Mouse (Mus musculus): ENCODE results near the gene Pls1. TPM values are rescaled to one million over a fixed set of nuclear protein-coding genes. Genes with fewer than 3 reads are reported as not detected.

The Pls1 gene
- total RNA-seq, 2 experiments from 2014 or later = 2.2 to 2.6 TPM

GRCm38 (mm10) chr9:95805449-95805848 lies 39.7 kb downstream of the Pls1 start:
- DNase-seq (ENCODE audit: low spot score in 2 of 2) = no peak

- no peak for DNase-seq (ENCODE audit: low spot score in 2 of 2)
Observed at GRCm38 (mm10) chr9:95803783-95804182, 41.3 kb downstream of the Pls1 start.

- DNase-seq (ENCODE audit: low spot score in 2 of 2) = no peak
Observed at GRCm38 (mm10) chr9:95801610-95802451, 43.3 kb downstream of the Pls1 start.

GRCm38 (mm10) chr9:95796323-95796722 lies 48.8 kb downstream of the Pls1 start:
- no peak for DNase-seq (ENCODE audit: low spot score in 2 of 2)

- no peak for DNase-seq (ENCODE audit: low spot score in 2 of 2)
Observed at GRCm38 (mm10) chr9:95795844-95796243, 49.3 kb downstream of the Pls1 start.

GRCm38 (mm10) chr9:95795077-95795784 lies 49.9 kb downstream of the Pls1 start:
- DNase-seq (ENCODE audit: low spot score in 2 of 2) = no peak

GRCm38 (mm10) chr9:95793986-95794744 lies 50.9 kb downstream of the Pls1 start:
- DNase-seq (ENCODE audit: low spot score in 2 of 2) = no peak

- DNase-seq (ENCODE audit: low spot score in 2 of 2) = no peak
Observed at GRCm38 (mm10) chr9:95784888-95785511, 60.1 kb downstream of the Pls1 start.

- no peak for DNase-seq (ENCODE audit: low spot score in 2 of 2)
Observed at GRCm38 (mm10) chr9:95783646-95784293, 61.3 kb downstream of the Pls1 start.

- DNase-seq (ENCODE audit: low spot score in 2 of 2) = peak in 1 of 2 experiments; percentile 46
Observed at GRCm38 (mm10) chr9:95771671-95772070, 73.4 kb downstream of the Pls1 start.

- no peak for DNase-seq (ENCODE audit: low spot score in 2 of 2)
Observed at GRCm38 (mm10) chr9:95763218-95763617, 81.9 kb downstream of the Pls1 start.

- DNase-seq (ENCODE audit: low spot score in 2 of 2) = no peak
Observed at GRCm38 (mm10) chr9:95762228-95762627, 82.9 kb downstream of the Pls1 start.

GRCm38 (mm10) chr9:95761381-95761780 lies 83.7 kb downstream of the Pls1 start:
- no peak for DNase-seq (ENCODE audit: low spot score in 2 of 2)

- DNase-seq (ENCODE audit: low spot score in 2 of 2) = no peak
Observed at GRCm38 (mm10) chr9:95750746-95751145, 94.4 kb downstream of the Pls1 start.

- peak; percentile 76 to 78 for DNase-seq (ENCODE audit: low spot score in 2 of 2)
Observed at GRCm38 (mm10) chr9:95750037-95750511, 95.0 kb downstream of the Pls1 start, which contains the start of gene Trpc1. TSS of gene Trpc1 (minus strand) at chr9:95750375.

- DNase-seq (ENCODE audit: low spot score in 2 of 2) = peak in 1 of 2 experiments; percentile 6
Observed at GRCm38 (mm10) chr9:95749461-95749928, 95.6 kb downstream of the Pls1 start.

GRCm38 (mm10) chr9:95747298-95747697 lies 97.8 kb downstream of the Pls1 start:
- DNase-seq (ENCODE audit: low spot score in 2 of 2) = no peak

GRCm38 (mm10) chr9:95744845-95745613 lies 100.1 kb downstream of the Pls1 start:
- DNase-seq (ENCODE audit: low spot score in 2 of 2) = no peak

- DNase-seq (ENCODE audit: low spot score in 2 of 2) = no peak
Observed at GRCm38 (mm10) chr9:95736238-95736637, 108.9 kb downstream of the Pls1 start.

All from layer of hippocampus, postnatal 14 days (tissue).